Mouse (Mus musculus) adrenal gland, postnatal 4 days (tissue): ENCODE measurements around the gene Plxna2. TPM values are rescaled to one million over a fixed set of nuclear protein-coding genes. Genes with fewer than 3 reads are reported as not detected.

ENCODE experiments used
- DNase-seq, 2 experiments: peaks; one replicate each; pipeline ENCODE4 v3.0.0; 2021 to 2022; ENCODE audit warnings: low spot score in 2 of 2, mixed read lengths in 2 of 2
- total RNA-seq, 2 experiments: library from RNA; stranded (reverse); gene quantifications; 2 replicates each; pipeline ENCODE4 v1.2.3; 2021

Gene Plxna2
- total RNA-seq, 2 experiments from 2014 or later: 12.3 to 12.4 TPM

DNA sequence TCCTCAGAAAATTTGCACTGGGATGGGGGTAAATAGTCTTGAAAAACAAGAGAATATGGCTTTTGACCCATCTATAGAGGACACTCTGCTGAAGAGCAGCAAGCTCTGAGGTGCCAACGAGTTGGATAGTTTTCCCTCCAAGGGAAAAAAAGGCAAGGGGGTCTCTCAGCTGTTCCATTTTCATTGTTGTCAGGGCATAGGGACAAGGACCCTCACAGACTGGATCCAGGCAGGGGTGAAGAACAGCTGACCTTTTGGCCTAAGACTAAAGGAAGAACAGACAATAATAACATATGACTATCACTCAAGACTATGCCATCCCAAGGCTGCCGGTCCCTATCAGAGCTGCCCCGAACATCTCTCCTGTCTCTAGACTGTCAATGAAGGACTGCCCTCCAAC, 4.2 kb downstream of the Plxna2 start:
- DNase-seq: no peak

DNA sequence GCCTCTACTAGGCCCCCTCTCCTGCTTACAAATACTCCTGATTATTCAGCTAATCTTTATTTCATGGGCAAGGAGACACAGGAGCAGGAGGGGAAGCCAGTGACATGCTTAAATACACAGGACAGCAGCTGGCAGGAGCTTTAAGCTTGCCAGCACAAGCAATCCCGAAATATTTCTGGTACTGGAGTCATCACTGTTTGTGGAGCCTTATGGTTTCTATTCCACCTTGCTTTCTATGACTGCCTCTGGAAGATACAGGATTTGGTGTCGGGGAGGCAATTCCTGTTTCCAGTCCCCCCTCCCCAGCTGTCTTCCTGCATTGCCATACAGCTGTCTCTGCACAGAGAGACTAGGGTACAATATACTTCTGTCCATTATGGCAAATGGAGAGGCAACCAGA, 4.7 kb downstream of the Plxna2 start:
- no peak for DNase-seq

DNA sequence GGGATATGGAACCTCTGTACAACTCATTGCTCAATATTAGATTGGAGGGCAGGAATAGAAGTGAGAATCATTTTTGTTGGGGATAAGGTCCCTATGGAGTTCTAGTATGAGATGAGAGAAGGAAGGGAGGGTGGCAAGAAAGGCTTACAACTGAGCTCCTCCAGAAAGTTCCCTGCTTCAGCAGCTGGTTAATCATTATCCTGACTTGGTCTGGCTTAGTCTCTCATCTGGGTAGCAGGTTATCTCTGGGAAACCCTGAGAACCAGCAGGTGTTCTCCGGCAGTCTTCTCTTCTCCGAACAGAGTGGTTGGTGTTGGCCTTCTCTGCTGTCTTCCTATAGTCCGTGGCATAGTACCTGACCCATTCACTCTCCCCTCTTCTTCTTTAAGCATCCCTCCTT, 5.6 kb downstream of the Plxna2 start:
- no peak for DNase-seq

DNA sequence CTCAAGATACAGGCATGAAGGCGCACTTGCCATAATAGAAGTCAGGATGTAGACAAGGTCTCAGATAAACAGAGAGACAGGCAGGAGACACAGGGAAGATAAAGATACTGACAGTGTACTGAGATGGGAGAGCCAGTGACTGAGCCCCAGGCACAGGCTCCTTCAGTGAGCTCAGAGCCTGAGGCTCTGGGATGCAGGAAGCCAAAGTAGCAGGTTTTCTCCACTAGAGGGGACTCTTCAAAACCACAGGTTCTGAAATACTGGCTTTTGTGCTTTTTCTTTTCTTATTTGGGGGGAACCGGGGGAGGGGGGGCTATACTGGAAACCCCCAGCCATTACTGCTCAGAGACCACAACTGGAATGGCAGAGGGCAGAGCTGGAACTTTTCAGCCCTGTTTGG, 6.4 kb downstream of the Plxna2 start:
- no peak for DNase-seq

DNA sequence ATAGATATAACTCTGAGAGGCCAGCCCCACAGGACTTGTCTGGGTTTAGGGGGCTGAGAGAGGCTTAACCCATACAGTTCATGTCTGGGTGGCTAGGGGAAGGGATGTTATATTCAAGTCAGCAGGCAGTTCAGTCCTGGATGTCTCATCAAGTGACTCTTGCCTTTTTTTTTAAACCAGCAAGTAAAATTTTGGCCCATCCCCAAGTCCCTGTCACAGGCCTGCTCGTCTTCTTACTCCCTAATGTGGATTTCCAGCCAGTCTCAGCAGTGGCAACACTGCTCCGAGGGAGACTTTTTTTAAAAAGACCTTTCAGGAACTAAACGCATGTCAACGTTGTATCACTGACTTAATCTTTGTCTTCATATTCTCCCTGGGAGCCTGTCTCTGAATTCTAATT, 7.0 kb downstream of the Plxna2 start:
- no peak for DNase-seq

DNA sequence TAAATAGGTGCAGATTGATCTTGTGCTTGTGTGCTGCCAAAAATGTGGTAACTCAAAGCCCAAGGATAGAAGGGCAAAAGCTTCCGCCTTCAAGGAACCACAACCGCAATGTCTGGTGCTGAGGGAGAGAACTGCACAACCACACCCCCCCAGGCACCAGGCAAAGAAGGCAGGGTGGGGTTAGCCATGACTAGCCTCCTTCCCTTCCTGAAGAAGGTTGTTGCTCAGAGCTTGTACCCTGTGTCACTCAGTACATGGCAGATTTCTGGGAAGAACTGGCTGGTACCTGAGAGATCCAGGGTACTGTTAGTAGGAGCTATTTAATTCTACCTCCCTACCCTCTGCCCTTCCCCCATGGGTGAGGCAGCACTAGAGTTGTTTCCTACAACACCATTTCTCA, 8.1 kb downstream of the Plxna2 start:
- no peak for DNase-seq

DNA sequence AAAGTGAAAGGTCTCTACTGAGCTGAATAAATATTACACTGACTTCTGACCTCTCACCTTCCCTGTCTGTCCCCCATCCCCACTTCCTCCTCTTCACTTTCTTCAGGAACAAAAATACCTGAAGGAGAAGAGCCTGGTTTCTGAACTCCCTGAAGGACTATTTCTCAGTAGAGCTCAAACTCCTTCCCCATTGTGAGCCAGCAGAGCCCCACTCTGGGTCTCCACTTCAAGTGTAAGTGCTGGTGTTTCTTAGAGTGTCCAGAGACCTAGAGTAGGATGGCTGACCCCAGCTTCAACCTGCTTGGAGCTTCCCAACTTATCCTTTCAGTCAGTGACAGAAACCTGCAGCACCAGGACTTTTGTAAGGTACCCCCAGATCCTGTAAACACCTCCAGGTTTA, 9.3 kb downstream of the Plxna2 start:
- DNase-seq: no peak

DNA sequence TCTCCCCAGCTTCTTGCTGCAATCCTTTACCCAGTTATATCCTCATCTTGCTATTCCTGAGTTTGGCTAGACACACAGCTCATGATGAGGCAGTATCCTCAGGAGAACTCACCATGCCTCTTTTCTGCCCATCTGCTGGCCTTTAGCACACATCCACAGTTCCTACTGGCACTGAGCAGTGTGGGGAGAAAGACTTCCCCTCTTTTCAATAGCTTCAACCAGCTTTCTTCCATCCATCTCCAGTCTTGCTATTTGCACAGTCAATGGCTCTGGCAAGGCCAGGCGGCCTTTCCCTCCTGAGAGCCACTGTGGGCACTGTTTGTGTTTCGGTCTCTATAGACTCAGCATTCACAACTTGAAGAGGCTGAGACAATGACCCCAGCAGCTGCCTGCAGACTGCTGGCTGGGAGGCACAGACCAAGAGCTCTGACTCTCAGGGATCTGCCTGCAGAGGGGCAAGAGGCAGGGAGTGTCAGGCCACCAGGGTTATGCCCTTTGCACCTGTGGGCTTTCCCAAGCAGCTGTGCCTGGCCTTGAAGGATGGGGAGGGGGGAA, 11.2 kb downstream of the Plxna2 start:
- no peak for DNase-seq

DNA sequence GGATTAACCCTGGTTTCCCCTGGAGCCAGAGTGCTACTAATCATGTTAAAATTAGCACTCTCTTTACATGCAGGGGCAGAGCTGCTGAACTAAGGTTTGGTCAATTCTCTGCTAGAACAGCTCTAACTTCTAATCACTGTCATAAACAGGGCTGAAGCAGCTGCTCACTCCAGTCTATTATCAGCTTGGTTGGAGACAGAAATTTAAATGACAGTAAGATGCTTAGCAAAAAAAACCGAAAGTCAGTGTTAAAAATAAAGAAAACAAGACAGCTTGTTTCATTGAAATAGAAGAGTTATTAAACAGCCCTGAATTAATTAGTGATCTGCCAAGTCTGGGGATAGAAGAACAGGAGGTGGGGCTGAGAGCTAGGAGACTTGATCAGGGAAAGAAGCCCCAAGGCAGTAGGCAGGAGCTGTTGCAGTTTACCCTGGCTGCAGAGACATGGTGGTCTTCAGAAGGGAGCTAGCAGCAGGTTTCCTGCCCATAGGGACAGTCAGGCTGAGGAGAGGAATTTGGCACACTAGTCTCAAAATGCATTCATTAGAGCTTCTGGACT, 12.6 kb downstream of the Plxna2 start:
- no peak for DNase-seq

DNA sequence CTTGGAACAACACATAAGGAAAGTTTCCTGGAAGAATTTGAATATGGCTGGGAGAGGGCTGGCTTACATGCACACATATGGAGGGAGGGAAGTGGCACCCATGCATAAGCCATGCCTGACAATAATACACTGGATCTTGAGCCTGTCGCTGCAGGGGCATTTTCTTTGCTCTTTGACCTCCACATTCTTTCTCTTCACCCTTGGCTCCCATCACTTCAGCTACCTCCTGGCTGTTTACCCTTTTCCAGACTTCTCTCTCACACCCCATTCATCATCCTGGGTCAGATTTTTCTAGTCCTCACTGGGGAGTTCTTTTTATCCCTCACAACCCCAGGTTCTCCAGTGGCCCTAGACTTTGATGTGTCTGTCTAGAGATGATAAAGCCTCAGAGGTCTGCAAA, 13.6 kb downstream of the Plxna2 start:
- no peak for DNase-seq

DNA sequence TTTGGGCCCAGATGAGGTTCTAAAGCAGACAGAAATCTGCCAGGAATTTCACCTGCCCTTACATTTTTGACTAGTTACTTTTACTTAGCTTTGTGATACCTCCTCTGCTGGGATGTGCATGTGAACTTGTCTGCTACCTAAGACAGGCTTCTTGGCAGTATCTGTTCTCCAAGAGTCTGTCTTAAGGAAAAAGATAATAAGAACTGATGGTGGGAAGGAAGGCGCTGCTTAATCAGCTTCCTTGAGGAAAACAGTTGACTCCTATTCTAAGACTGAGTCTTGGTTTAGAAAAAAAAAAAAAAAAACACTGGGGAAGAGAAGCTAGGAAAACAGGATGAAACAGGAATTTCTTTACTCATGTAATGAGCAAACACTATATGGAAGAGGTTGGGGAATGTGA, 14.0 kb downstream of the Plxna2 start:
- DNase-seq: no peak

DNA sequence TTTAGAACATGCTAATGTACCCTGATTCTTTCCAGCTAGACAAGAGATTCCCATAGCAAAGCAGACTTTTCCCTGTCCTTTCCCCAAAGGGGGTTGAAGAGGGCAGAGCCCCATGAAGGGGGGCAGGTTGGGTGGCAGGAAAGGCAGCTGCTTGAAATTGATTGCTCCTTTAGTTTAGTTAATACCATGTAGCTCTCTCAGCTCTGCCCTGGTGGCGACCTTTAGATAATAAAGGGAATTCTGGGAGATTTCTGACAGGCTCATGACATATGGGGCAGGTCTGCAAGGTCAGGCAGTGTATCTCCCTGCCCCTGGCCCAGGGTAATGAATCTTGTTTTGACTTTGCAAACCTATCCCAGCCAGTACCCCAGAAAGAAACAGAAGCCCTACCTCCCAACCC, 17.4 kb downstream of the Plxna2 start:
- no peak for DNase-seq

DNA sequence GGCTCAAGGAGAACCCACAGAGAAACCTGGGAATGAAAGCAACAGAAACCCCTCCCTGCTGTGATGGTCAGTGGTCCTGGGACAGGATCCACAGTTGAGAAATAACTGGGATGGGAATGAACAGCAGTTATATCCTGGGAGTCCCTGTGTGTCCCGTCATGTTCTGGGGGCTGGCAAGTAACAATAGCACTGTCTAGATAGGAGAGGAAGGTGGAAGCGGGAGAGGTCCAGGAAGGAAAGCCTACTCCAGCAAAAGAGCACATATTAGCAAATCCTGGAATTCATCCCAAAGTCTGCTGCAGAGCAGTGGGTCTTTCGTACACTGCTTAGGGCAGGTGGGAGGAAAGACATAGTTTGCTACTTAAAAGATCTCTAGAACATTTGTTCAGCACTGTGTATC, 17.9 kb downstream of the Plxna2 start:
- DNase-seq: no peak

DNA sequence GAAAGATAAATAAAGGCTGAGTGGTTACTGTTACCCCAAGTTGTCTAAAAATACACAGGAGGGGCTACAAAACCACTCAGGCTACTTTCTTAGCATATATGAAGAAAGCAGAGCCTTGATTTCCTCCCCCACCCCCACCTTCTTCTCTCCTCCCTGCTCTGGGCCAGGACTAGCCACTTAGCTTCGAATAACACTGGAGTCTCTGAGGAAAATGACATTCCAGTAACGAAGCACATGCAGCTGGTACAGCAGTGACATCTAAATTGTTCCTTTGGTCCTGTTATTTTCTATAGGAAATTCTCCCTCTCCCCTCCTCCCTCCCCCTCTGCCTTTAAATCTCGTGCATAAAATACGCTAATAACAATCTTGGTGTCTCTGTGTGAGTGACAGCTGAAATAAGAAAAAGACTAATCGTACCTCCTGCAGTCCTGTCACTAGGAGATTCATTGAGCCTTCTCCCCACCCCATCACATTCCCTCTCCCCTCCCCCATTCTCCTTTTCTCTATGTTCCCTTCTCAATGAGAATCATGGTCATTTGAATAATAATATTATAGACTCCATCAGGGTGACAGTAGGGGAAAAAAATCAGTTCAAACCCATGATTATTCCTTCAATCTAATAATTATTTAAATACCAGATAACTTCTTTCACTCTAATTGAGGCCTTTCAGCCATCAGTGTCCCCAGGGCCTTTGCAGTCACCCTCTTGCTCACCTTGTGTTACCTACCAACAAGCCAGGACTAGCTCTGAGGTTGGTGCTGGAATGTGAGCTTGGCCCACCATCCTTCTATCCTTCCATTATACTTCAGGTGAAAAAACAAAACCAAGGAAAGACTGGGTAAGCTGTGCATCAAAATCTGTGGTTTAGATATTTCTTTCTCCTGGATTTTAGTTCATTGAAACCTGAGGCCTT, 19.6 kb downstream of the Plxna2 start:
- no peak for DNase-seq

DNA sequence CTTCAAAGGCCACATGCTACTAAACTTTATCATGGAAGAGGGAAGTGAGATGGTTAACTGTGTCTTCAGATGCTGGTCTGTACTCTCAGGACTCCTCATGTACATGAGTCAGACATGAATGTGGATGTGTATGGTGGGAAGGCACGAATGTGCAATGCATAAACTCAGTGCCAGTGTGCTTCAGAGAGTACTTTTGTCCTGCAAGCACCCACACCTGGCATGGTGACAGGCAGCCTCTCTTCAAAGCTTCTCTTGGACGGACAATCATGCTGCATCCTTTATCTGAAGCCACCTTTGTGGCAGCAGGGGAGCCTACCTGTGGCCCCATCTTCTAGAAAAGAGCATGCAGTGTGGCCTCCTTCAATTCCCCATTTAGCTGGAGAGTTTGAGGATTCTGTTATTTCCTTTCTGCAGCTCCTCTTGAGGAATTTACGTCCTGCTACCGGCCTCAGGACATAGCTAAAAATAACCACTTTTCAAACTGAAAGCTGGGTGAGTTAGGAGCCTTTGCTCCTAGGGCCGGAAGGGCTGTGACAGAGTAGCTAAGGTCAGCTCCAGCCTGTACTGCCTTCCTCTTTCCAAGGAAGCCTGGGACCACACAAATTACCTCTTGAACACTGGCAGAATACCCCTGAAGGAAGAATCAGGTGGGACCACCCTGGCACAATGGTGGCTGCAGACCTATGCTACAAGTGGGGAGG, 23.7 kb downstream of the Plxna2 start:
- DNase-seq: no peak

DNA sequence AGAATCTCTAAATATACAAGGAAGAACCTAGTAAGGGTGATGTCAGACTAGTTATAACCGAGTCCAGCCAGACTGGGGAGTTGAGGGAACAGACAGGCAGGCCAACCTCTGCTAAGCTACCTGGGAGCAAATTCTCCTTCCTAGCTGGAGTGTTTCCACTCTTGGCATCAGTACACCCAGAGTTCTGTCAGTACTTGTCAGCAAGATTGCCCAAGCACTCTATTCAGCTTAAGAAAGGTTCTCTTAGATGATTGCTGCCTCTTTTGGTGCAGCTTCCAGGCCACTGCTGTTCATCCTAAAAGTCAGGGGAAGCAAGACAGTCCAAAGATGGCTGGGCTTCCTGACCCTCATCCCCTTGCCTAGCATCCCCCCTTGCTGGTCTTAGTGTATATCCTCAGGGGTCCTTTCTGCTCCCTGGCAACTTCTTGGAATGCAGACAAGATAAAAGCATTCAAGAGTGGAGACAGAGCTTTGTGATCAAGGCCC, 24.3 kb downstream of the Plxna2 start:
- no peak for DNase-seq

DNA sequence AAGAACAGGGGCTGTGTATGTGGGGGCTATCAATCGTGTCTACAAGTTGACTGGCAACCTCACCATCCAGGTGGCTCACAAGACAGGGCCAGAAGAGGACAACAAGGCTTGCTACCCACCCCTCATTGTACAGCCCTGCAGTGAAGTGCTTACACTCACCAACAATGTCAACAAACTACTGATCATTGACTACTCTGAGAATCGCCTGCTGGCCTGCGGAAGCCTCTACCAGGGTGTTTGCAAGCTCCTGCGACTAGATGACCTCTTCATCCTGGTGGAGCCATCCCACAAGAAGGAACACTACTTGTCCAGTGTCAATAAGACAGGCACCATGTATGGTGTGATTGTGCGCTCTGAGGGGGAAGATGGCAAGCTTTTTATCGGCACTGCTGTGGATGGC, 25.9 kb downstream of the Plxna2 start:
- no peak for DNase-seq

DNA sequence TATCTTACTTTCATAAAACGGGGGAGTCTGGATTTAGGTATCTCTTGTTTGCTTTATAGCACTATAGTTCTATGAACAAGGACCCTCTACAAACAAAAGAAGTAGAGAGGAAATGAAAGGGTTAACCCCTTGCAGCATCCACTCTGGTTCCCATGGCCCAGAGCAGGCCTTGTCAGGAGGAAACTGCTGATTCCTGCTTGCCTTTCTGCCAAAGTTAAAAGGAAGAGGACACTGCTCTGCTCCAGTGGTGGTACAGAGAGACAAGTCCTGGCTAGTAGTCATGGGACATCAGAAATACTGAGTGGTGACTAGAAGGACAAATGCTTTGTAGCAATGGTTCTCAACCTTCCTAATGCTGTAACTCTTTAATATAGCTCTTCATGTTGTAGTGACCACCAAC, 27.9 kb downstream of the Plxna2 start:
- DNase-seq: no peak

DNA sequence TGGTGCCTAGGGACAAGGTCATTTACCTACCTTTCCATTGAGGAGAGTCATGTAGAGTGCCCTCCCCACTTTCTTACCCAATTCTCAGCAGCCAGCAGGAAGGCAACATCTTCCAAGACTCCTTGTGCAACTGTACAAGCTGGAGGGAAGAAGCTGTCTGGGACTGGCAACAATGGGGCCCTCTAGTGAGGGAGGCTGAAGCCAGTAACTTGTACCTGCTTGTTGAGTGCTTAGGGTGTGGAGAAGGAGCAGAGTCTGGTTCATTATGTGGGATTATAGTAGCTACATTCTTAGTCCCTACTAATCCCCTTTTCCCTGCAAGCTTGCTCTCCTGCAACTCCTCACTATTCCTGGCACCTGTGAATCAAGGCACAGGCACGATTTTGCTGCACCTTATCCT, 32.1 kb downstream of the Plxna2 start:
- no peak for DNase-seq

DNA sequence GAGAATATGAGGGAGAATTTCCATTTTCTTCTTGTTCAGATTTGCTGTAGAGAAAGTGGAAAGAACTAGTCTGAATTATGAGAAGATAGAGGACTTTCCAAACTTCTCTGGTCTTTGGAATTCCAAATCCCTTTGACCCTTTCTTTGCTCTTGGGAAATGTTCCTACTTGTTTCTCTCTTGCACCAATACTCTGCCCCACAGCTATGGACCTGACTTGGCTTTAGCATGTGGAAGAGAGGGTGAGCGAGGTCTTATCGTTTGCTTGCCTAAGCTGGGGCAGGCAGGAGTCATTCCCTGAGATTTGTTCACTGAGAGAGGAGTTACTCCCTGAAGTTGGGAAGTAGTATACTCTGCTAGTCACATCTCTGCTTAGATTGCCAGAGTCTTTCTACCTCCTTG, 32.5 kb downstream of the Plxna2 start:
- DNase-seq: no peak

DNA sequence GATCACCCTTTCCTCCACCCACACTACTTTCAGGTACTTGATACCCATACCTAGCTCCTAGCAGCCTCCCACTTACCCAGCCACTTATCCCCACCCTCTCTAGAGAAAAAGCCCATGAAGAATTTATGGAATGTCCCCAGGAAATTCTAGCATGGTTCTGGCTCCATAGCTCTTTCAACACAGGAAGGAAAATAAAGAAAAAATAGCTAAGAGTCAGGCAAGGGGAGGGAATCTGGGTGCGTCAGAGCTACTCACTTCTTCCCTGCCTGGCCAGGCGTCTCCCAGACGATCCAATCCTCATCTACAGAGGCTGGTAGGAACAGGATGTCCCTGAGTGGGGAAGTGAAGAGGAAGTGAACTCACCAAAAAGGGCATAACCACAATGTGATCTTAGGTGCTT, 34.0 kb downstream of the Plxna2 start:
- DNase-seq: no peak
